Mouse (Mus musculus): Measurements from ENCODE around the gene Pcare.

DNA sequence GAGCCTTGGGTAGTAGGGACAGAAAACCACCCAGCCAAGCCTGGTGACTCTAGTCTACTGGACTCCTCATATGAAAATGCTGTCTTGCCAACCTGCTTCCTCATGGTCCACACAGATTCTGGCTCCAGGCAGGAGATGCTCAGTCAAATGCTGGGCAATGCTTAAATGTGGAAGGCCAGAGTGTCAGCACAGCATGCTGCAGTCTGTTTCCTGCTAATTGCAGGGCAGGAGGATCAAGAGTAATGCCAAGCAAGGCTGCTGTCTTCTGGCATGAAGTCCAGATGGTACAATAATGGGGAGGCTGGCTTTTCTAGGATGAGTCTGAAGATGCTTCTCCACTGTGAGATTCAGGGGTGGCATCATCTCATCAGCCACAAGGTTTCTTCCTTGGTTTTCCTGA is 32.3 kb downstream of the Pcare start:
- TF ChIP-seq POLR2A (IDR thresholded peaks at IDR 0.05; ENCODE audit: low read depth, low read length) (no peak), CTCF (IDR thresholded peaks at IDR 0.05; ENCODE audit: extremely low read depth, insufficient read depth, insufficient read length, insufficient replicate concordance) (no peak)

All from spleen, adult 2 months (tissue).